Comparison of ENCODE assay signal across 16 mouse cellular contexts in genomic region chr16:70725291-70725801, GRCm38 (mm10).
DNase-seq lines count a peak whose midpoint lies in the region; ATAC-seq lines count a peak whose summit lies in the region.
"Had no signal": no experiment of that assay in that cellular context is flagged by ENCODE, and none has a peak within 500 bp of the region (broad histone marks: within the 10 kb centered on the region; RNA-seq: fewer than 3 reads in every experiment).

No protein-coding gene starts in this region.

- H3K9me3 ChIP-seq in neural tube, embryonic 11.5 days (ENCODE audit: control insufficient read depth, low read length) = no peaks in the 10 kb centered on the region
- H3K9me3 ChIP-seq in midbrain, embryonic 10.5 days (replicated peaks) = no peaks in the 10 kb centered on the region
- H3K9me3 ChIP-seq: liver, embryonic 15.5 days had no signal

- H3K27me3 ChIP-seq in neural tube, embryonic 11.5 days (ENCODE audit: control insufficient read depth, insufficient read depth, low read length) = no peaks in the 10 kb centered on the region
- H3K27me3 ChIP-seq in midbrain, embryonic 10.5 days (ENCODE audit: low read depth, poor library complexity, severe bottlenecking) = no peaks in the 10 kb centered on the region
- H3K27me3 ChIP-seq: liver, embryonic 15.5 days had no signal

- H3K4me2 ChIP-seq in neural tube, embryonic 11.5 days (ENCODE audit: low read depth) = no peak overlapping the region
- H3K4me2 ChIP-seq: liver, embryonic 15.5 days had no signal

- 56% methylated on average over 6 of the region's 6 CpGs for WGBS in neural tube, embryonic 11.5 days
- WGBS in midbrain, embryonic 10.5 days = 22% methylated on average over 6 of the region's 6 CpGs

- no peaks in the 10 kb centered on the region for H3K36me3 ChIP-seq in neural tube, embryonic 11.5 days (ENCODE audit: control insufficient read depth, insufficient read depth, low read length)
- H3K36me3 ChIP-seq in midbrain, embryonic 10.5 days = no peaks in the 10 kb centered on the region
- H3K36me3 ChIP-seq: liver, embryonic 15.5 days had no signal

- no peak overlapping the region for H3K27ac ChIP-seq in neural tube, embryonic 11.5 days (ENCODE audit: low read depth, low read length)
- H3K27ac ChIP-seq in midbrain, embryonic 10.5 days (replicated peaks) = no peak overlapping the region; the same call in 1 of the 2 replicates
- H3K27ac ChIP-seq: left cerebral cortex, adult 2 months; liver, embryonic 15.5 days had no signal

- DNase-seq in neural tube, embryonic 11.5 days (ENCODE audit: low spot score) = peak; percentile 17
- no peak for DNase-seq in neural tube, embryonic 10.5 days (ENCODE audit: extremely low spot score, low spot score)
- peak; percentile 13 for DNase-seq in midbrain, embryonic 10.5 days (ENCODE audit: low spot score)
- peak; percentile 40 for DNase-seq in retina, postnatal 1 day
- DNase-seq in adrenal gland, postnatal 10 days = no peak
- no peak for DNase-seq in urinary bladder, postnatal 10 days (ENCODE audit: low spot score)
- DNase-seq: adrenal gland, postnatal 25 days; cerebellum, adult 2 months; heart, postnatal 36 days; kidney, postnatal 25 days; thymus, postnatal 14 days had no signal

- no peaks in the 10 kb centered on the region for H3K4me1 ChIP-seq in neural tube, embryonic 11.5 days (ENCODE audit: control insufficient read depth, insufficient read depth, low read length)
- peaks cover 12% of the 10 kb centered on the region for H3K4me1 ChIP-seq in midbrain, embryonic 10.5 days
- H3K4me1 ChIP-seq: liver, embryonic 15.5 days had no signal

- H3K4me3 ChIP-seq in neural tube, embryonic 11.5 days (ENCODE audit: low read depth, low read length) = no peak overlapping the region
- H3K4me3 ChIP-seq in midbrain, embryonic 10.5 days = no peak overlapping the region
- H3K4me3 ChIP-seq: erythroblast, embryonic 14.5 days; left cerebral cortex, adult 2 months; liver, embryonic 15.5 days had no signal

- peak; percentile 62 for ATAC-seq in neural tube, embryonic 11.5 days (ENCODE audit: insufficient read depth, low FRiP score, low TSS enrichment)
- peak; percentile 91 to 96 for ATAC-seq in hematopoietic stem cell, adult 5-6 weeks (replicated peaks in 1 of 2; ENCODE audit: insufficient read depth in 1 of 2, low FRiP score in 2 of 2, low TSS enrichment in 1 of 2, low read depth in 1 of 2, poor library complexity in 2 of 2, severe bottlenecking in 2 of 2)
- no peak for ATAC-seq in monocyte, adult 5-6 weeks (replicated peaks; ENCODE audit: insufficient number of reproducible peaks, low FRiP score, low TSS enrichment, poor library complexity, severe bottlenecking)

- no peak overlapping the region for H3K9ac ChIP-seq in neural tube, embryonic 11.5 days (ENCODE audit: low read length)
- H3K9ac ChIP-seq: liver, embryonic 15.5 days had no signal

Comparison
In these comparisons a context has a peak if more than half of its experiments do, and no peak if none do; other contexts are left out.
1. DNase-seq: peak in neural tube, embryonic 11.5 days (single experiment), midbrain, embryonic 10.5 days (single experiment) and retina, postnatal 1 day (single experiment); none in neural tube, embryonic 10.5 days (single experiment), adrenal gland, postnatal 10 days (single experiment) and urinary bladder, postnatal 10 days (single experiment).